Mouse (Mus musculus) brain, embryonic 14.5 days (tissue): Measurements from ENCODE around the gene Pthlh.
A peak's percentile ranks its signal among the peaks of the same experiment; 100 is the strongest.

Experiments
- CTCF ChIP-seq: fragments of 200-500 bp; IDR thresholded peaks from 2 replicates; pipeline ENCODE4 v1.5.1; 2012; ENCODE audit warnings: inconsistent platforms, mild to moderate bottlenecking, moderate library complexity, borderline replicate concordance; ENCODE audit not compliant: insufficient read depth, insufficient read length; ENCODE audit errors: extremely low read depth
- POLR2A ChIP-seq: fragments of 200-500 bp; IDR thresholded peaks from 2 replicates; pipeline ENCODE4 v1.6.1; 2012; ENCODE audit warnings: mild to moderate bottlenecking, inconsistent platforms, borderline replicate concordance; ENCODE audit not compliant: poor library complexity, insufficient read depth, insufficient read length, severe bottlenecking; ENCODE audit errors: extremely low read depth

DNA sequence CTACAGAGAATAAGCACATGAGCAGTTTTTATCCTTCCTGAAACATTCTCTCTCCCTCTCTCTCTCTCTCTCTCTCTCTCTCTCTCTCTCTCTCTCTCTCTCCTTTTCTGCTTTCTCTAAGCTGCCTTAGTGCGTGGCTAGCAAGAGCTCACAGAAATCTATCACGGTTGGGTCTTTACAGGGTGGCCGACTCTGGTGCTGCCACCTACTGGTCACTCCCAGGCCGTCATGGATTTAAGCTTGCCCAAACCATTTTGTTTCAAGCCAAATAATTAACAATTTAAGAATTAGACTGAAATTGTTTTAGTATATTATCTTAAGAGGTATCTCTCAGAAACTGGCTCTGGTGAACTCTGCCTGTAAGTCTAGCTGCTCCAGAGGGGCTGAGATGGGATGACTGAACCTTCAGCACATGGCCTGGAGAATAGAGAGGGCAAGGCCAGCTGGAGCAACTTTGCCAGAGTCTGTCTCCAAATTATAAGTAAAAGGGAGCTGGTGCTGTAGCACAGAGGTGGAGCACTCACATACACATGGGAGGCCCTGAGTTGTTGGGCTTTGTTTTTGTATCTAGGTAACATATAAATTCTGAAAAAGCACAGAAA, 23.7 kb downstream of the Pthlh start:
- peak; percentile 85 for TF ChIP-seq CTCF
- TF ChIP-seq POLR2A: no peak
